Mouse (Mus musculus) neural tube, embryonic 10.5 days (tissue): Measurements from ENCODE around the gene Adgra1.

Experiments
- DNase-seq: peaks from one replicate; pipeline ENCODE4 v3.0.0-alpha.2; 2017; ENCODE audit warnings: low spot score; ENCODE audit errors: extremely low spot score

The Adgra1 gene

GRCm38 (mm10) chr7:139850152-139850551 lies 16.2 kb downstream of the Adgra1 start:
- no peak for DNase-seq

DNA sequence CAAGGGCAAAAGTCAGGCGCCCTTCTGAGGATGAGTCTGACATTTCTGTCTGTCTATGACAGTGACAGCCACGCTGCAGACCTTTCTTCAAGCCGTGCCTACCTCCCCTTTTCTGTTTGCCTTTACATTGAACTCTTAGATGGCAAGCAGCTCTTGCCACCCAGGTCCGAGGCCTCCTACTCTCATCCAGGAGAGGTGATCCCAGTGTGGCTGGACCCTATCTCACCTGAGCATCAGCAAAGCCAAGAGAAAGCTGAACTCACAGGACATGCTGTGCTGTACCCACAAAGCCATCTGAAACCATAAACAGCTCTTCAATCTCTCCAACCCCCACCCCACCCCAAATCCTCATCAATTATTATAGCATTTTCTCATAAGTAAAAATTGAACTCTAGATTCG lies 16.7 kb downstream of the Adgra1 start:
- no peak for DNase-seq

DNA sequence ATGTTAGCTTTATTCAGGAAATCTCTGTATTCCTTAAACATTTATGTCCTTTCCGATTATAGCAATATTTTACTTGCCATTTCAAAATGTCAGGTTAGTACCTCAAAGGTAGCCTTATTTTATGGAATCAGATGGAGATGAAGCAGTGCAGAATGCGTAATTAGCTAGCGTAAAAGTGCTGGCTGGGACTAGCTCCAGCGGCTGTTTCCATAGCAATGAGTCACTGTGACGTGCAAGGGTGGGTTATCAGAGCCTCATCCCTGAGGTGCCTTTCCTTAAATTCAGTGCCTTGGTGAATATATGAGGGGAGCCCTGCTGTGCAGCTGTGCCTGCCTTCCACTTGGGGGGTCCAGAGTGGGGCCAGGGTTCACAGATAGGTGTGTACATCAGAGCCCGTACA lies 17.1 kb downstream of the Adgra1 start:
- DNase-seq: no peak

GRCm38 (mm10) chr7:139855261-139855660 lies 21.3 kb downstream of the Adgra1 start:
- DNase-seq: no peak

DNA sequence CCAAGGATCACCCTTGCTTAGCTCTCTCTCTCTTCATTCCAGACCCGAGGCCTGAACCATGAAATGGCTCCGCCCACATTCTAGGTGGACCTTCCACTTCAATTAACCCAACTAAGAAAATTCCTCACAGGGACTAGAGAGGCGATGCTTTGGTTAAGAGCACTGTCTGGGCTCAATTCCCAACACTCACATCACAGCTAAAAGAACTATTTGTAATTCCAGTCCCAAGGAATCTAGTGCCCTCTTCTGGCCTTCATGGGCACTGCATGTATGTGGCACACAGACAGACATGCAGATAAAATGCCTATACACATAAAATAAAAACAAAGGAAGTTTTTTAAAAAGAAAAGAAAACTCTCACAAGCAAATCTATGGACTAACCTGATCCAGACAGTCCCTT lies 27.4 kb downstream of the Adgra1 start:
- peak; percentile 82 for DNase-seq

- no peak for DNase-seq
Measured at GRCm38 (mm10) chr7:139863076-139863475, 29.1 kb downstream of the Adgra1 start.

- no peak for DNase-seq
Measured at GRCm38 (mm10) chr7:139864253-139864652, 30.3 kb downstream of the Adgra1 start.

- DNase-seq: no peak
Measured at GRCm38 (mm10) chr7:139864871-139865270, 30.9 kb downstream of the Adgra1 start.

- DNase-seq: no peak
Measured at GRCm38 (mm10) chr7:139871014-139871413, 37.0 kb downstream of the Adgra1 start.

- no peak for DNase-seq
Measured at GRCm38 (mm10) chr7:139877167-139877792, 43.3 kb downstream of the Adgra1 start.

GRCm38 (mm10) chr7:139878122-139878521 lies 44.1 kb downstream of the Adgra1 start:
- DNase-seq: no peak

DNA sequence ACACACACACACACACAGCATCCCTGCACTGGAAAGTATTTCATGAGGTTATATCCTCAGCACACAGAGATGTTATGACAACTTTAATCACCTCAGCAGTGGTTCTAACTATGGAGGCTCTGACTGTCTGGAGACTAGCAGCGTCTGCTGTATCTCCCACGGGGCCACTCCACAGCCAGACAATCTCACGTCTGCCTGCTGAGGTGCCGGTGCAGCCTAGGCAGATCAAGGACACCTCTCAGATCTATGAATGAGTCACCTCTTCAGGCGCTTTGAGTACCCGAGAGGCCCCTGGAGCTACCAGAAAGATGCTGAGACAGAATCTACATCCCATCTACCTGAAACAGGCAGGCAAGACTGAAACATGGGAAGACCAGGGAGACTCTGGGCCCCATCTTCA lies 44.6 kb downstream of the Adgra1 start:
- DNase-seq: no peak

GRCm38 (mm10) chr7:139883545-139883944 lies 49.6 kb downstream of the Adgra1 start:
- DNase-seq: no peak

- DNase-seq: no peak
Measured at GRCm38 (mm10) chr7:139891779-139892178, 57.8 kb downstream of the Adgra1 start.

DNA sequence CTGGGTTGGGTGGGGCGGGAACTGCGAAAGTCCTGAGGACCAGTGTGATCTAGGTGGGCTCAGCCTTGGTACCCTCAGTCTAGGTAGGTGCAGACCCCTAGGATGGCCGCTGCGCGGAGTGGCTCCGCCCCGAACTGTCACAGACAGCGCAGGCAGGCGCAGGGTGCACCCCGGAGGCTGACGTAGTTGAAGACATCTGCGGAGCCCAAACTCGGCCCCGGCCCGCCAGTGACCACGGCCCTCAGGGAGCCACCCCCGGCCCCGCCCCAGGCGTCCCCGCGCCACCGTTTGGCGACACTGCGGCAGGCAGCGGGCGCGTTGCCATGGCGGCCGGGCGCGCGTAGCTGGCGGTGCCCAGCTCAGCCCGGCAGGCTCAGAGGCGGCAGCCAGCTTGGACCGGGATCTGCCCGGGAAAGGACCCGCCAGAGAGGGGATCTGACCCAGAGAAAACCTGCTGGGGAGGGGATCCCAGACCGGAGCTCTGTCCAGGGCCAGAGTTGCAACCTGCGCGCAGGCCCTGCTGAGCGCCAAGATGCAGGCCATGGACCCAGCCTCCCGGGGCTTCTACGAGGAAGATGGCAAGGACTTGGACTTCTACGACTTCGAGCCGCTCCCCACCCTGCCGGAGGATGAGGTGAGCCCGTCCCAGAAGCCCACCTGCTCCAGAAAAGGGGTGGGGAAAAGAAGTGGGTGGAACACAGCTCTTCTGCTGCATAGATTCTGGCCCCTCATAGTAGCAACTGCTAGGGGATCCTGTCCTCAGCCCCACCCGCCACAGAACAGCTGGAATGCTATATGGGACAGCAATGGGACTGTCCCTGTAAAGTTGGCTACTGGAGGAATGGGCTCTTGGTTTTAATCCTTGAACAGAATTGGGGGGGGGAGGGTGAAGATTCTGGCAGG lies 60.9 kb downstream of the Adgra1 start, which contains the start of gene Kndc1:
Gene Kndc1, plus strand, starts transcription at position 42 of the 903 bp plus-strand sequence.
- DNase-seq: peak; percentile 44

DNA sequence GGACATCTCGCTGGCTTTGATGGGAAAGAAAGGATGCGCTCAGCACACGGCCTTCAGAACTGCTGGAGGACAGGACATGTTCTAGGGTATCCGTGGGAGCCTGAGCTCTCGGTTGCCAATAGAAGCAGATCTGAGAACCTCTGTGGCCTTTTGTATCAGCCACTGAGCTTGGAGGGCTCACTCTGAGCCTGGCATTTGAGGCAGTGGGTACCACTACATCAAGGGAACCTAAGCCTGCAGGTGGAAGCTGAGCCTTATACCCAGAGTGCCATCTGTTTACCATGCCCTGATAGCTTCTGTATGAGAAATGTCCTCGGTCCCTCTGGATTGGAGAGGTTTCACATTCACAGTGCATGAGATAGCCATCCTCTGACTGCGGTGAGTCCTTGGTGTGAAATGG lies 62.3 kb downstream of the Adgra1 start:
- DNase-seq: no peak

- no peak for DNase-seq
Measured at GRCm38 (mm10) chr7:139896796-139897195, 62.8 kb downstream of the Adgra1 start.

GRCm38 (mm10) chr7:139898606-139899005 lies 64.6 kb downstream of the Adgra1 start:
- no peak for DNase-seq

- no peak for DNase-seq
Measured at GRCm38 (mm10) chr7:139899505-139899904, 65.5 kb downstream of the Adgra1 start.

DNA sequence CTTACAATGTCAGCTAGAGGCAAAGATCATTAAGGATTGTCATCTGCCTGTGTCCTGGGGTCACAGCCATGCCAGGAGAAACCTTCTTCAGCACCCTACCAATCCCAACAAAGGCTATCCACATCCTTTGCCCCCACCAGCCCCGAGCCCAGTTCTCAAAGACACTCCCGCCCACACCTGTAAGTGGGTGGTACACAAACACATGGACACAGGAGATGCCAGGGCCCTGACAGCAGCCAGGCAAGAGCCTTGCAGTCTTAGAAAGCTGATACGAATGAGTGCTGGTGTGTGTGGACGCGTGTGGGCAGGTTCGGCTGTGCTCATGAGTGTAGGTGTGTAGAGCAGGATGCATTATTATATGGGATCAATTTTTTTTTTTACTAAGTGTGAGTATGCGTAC lies 66.5 kb downstream of the Adgra1 start:
- DNase-seq: no peak

GRCm38 (mm10) chr7:139900896-139901295 lies 66.9 kb downstream of the Adgra1 start:
- no peak for DNase-seq

- DNase-seq: no peak
Measured at GRCm38 (mm10) chr7:139901981-139902380, 68.0 kb downstream of the Adgra1 start.

DNA sequence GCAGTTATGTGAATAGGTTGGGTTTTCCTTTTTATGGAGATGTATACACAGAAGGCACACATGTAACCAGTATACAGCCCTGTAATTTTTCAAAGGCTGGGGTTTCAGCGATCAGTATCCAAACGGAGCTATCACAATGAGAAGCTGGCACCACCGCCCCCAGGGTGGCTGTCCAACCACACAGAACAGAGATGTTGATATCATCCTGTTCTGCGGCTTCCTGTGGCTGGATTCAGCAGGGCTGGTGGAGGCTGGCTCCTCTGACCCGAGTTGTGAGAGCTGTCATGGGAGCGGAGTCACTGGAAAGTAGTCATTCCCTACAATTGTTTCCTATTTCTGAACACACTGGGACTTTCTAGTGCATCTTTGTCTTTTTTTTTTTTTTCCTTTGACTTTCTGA lies 71.3 kb downstream of the Adgra1 start:
- no peak for DNase-seq
